Mouse (Mus musculus): Measurements from ENCODE around the gene Acap2. TPM values are rescaled to one million over a fixed set of nuclear protein-coding genes. Genes with fewer than 3 reads are reported as not detected.
A peak's percentile ranks its signal among the peaks of the same experiment; 100 is the strongest.

Gene Acap2
- total and polyA plus RNA-seq, 2 experiments = 4.4 to 12.7 TPM

DNA sequence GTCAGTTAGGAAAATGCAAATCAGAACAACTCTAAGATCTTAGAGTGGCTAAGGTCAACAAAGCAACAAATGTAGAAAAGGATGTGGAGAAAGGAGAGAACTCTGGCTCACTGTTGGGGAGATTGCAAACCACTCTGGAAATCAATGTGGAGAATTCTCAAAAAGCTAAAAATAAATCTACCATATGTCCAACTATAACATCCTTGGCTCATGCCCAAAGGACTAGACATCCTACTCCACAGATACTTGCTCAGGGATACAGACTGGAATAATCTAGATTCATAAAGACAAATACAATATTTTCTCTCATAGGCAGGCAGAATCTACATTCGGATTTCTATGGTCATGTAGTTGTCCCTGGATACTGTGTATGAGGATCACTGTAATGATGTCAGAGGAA, 3.2 kb upstream of the Acap2 start:
- H3K9ac ChIP-seq (ENCODE audit: low read depth, low read length) = no peak overlapping the region
- peaks cover 6% of the 10 kb centered on the region; the same call in 1 of the 2 replicates for H3K4me1 ChIP-seq (ENCODE audit: control insufficient read depth, insufficient read depth, low read length)
- H3K27ac ChIP-seq (replicated peaks; ENCODE audit: insufficient read depth, low read depth, low read length) = no peak overlapping the region
- H3K27me3 ChIP-seq (ENCODE audit: control insufficient read depth, insufficient read depth, low read length) = no peaks in the 10 kb centered on the region
- no peak for TF ChIP-seq CTCF (IDR thresholded peaks at IDR 0.05; ENCODE audit: low read depth, low read length)
- no peak for TF ChIP-seq POLR2A (IDR thresholded peaks at IDR 0.05; ENCODE audit: extremely low read depth, insufficient read depth, low read length)
- WGBS = 89% methylated on average over 1 of the region's 1 CpGs
- no peak overlapping the region for H3K4me3 ChIP-seq (ENCODE audit: insufficient read depth, low read depth, low read length)
- no peak for DNase-seq (ENCODE audit: extremely low read depth, low read depth, low spot score)
- H3K36me3 ChIP-seq (ENCODE audit: control insufficient read depth, insufficient read depth, low read length) = no peaks in the 10 kb centered on the region
- no peaks in the 10 kb centered on the region; the same call in 1 of the 2 replicates for H3K79me2 ChIP-seq (ENCODE audit: control insufficient read depth, insufficient read depth, low read length)

- H3K4me3 ChIP-seq (ENCODE audit: insufficient read depth, low read depth, low read length) = peak overlapping the region; percentile 25; the same call in 1 of the 2 replicates
- no peaks in the 10 kb centered on the region for H3K36me3 ChIP-seq (ENCODE audit: control insufficient read depth, insufficient read depth, low read length)
- H3K4me1 ChIP-seq (ENCODE audit: control insufficient read depth, insufficient read depth, low read length) = peaks cover 6% of the 10 kb centered on the region
- no peak for TF ChIP-seq CTCF (IDR thresholded peaks at IDR 0.05; ENCODE audit: low read depth, low read length)
- no peak for TF ChIP-seq POLR2A (IDR thresholded peaks at IDR 0.05; ENCODE audit: extremely low read depth, insufficient read depth, low read length)
- peak; percentile 96 for DNase-seq (ENCODE audit: extremely low read depth, low read depth, low spot score)
- peaks cover 12% of the 10 kb centered on the region; the same call in 1 of the 2 replicates for H3K79me2 ChIP-seq (ENCODE audit: control insufficient read depth, insufficient read depth, low read length)
- no peaks in the 10 kb centered on the region for H3K27me3 ChIP-seq (ENCODE audit: control insufficient read depth, insufficient read depth, low read length)
- no peak overlapping the region for H3K27ac ChIP-seq (replicated peaks; ENCODE audit: insufficient read depth, low read depth, low read length)
- no peak overlapping the region for H3K9ac ChIP-seq (ENCODE audit: low read depth, low read length)
- 23% methylated on average over 2 of the region's 2 CpGs for WGBS
Measured at GRCm38 (mm10) chr16:31201704-31202103, 659 bp upstream of the Acap2 start.

GRCm38 (mm10) chr16:31199926-31200789, 887 bp downstream of the Acap2 start:
- Histone ChIP-seq H3K27ac (replicated peaks; ENCODE audit: insufficient read depth, low read depth, low read length) (peak overlapping the region; percentile 81), H3K36me3 (ENCODE audit: control insufficient read depth, insufficient read depth, low read length) (no peaks in the 10 kb centered on the region), H3K4me1 (ENCODE audit: control insufficient read depth, insufficient read depth, low read length) (peaks cover 8% of the 10 kb centered on the region), H3K4me3 (ENCODE audit: insufficient read depth, low read depth, low read length) (peak overlapping the region; percentile 84), H3K27me3 (ENCODE audit: control insufficient read depth, insufficient read depth, low read length) (no peaks in the 10 kb centered on the region), H3K9ac (ENCODE audit: low read depth, low read length) (peak overlapping the region; percentile 94), H3K79me2 (ENCODE audit: control insufficient read depth, insufficient read depth, low read length) (peaks cover 19% of the 10 kb centered on the region; the same call in 1 of the 2 replicates)
- under 1% methylated on average over 52 of the region's 56 CpGs for WGBS
- TF ChIP-seq CTCF (IDR thresholded peaks at IDR 0.05; ENCODE audit: low read depth, low read length) (peak; percentile 62), POLR2A (IDR thresholded peaks at IDR 0.05; ENCODE audit: extremely low read depth, insufficient read depth, low read length) (no peak)
- peak; percentile 55 for DNase-seq (ENCODE audit: extremely low read depth, low read depth, low spot score)

- Histone ChIP-seq H3K27me3 (ENCODE audit: control insufficient read depth, insufficient read depth, low read length) (no peaks in the 10 kb centered on the region), H3K9ac (ENCODE audit: low read depth, low read length) (peak overlapping the region; percentile 94), H3K4me3 (ENCODE audit: insufficient read depth, low read depth, low read length) (peak overlapping the region; percentile 84), H3K79me2 (ENCODE audit: control insufficient read depth, insufficient read depth, low read length) (peaks cover 25% of the 10 kb centered on the region), H3K36me3 (ENCODE audit: control insufficient read depth, insufficient read depth, low read length) (no peaks in the 10 kb centered on the region), H3K27ac (replicated peaks; ENCODE audit: insufficient read depth, low read depth, low read length) (peak overlapping the region; percentile 81), H3K4me1 (ENCODE audit: control insufficient read depth, insufficient read depth, low read length) (peaks cover 11% of the 10 kb centered on the region)
- no peak for TF ChIP-seq POLR2A (IDR thresholded peaks at IDR 0.05; ENCODE audit: extremely low read depth, insufficient read depth, low read length)
- no peak for TF ChIP-seq CTCF (IDR thresholded peaks at IDR 0.05; ENCODE audit: low read depth, low read length)
- WGBS = 5% methylated on average over 14 of the region's 14 CpGs
- DNase-seq (ENCODE audit: extremely low read depth, low read depth, low spot score) = peak; percentile 33
Measured at GRCm38 (mm10) chr16:31199591-31199925, 1.5 kb downstream of the Acap2 start.

- H3K79me2 ChIP-seq (ENCODE audit: control insufficient read depth, insufficient read depth, low read length) = peaks cover 46% of the 10 kb centered on the region
- WGBS = 42% methylated on average over 3 of the region's 3 CpGs
- DNase-seq (ENCODE audit: extremely low read depth, low read depth, low spot score) = no peak
Measured at GRCm38 (mm10) chr16:31196971-31197370, 4.1 kb downstream of the Acap2 start.

DNA sequence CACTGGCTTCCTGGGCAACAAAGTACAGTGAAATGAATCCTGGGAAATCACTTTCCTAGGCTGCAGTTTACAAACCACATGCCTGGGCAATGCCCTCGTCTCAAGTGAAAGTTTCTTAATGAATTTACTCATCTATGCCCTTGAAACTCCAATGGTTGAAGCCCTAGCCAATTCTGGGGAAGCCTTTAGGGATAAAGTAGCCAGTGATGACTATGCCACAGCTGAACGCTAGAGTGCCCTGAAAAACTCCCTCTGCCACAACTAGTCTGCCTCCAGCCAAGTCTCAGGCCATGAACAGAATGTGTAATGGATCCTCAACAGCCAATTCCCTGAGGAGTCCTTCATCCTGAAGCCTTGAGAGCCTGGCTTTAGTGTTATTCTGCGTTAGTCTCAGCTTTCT, 8.5 kb downstream of the Acap2 start:
- H3K9ac ChIP-seq (ENCODE audit: low read depth, low read length) = no peak overlapping the region
- peaks cover 56% of the 10 kb centered on the region for H3K79me2 ChIP-seq (ENCODE audit: control insufficient read depth, insufficient read depth, low read length)
- WGBS = 61% methylated on average over 3 of the region's 3 CpGs
- TF ChIP-seq CTCF (IDR thresholded peaks at IDR 0.05; ENCODE audit: low read depth, low read length) = no peak
- TF ChIP-seq POLR2A (IDR thresholded peaks at IDR 0.05; ENCODE audit: extremely low read depth, insufficient read depth, low read length) = no peak
- peaks cover 14% of the 10 kb centered on the region for H3K4me1 ChIP-seq (ENCODE audit: control insufficient read depth, insufficient read depth, low read length)
- no peaks in the 10 kb centered on the region for H3K27me3 ChIP-seq (ENCODE audit: control insufficient read depth, insufficient read depth, low read length)
- H3K36me3 ChIP-seq (ENCODE audit: control insufficient read depth, insufficient read depth, low read length) = no peaks in the 10 kb centered on the region
- H3K27ac ChIP-seq (replicated peaks; ENCODE audit: insufficient read depth, low read depth, low read length) = no peak overlapping the region
- no peak for DNase-seq (ENCODE audit: extremely low read depth, low read depth, low spot score)
- no peak overlapping the region for H3K4me3 ChIP-seq (ENCODE audit: insufficient read depth, low read depth, low read length)

More at GRCm38 (mm10) chr16:31196971-31197370, 4.1 kb downstream of the Acap2 start:
- H3K9ac ChIP-seq (ENCODE audit: low read depth, low read length) = no peak overlapping the region
- no peaks in the 10 kb centered on the region for H3K36me3 ChIP-seq (ENCODE audit: control insufficient read depth, insufficient read depth, low read length)
- TF ChIP-seq POLR2A (IDR thresholded peaks at IDR 0.05; ENCODE audit: extremely low read depth, insufficient read depth, low read length) = no peak
- no peak for TF ChIP-seq CTCF (IDR thresholded peaks at IDR 0.05; ENCODE audit: low read depth, low read length)
- no peak overlapping the region for H3K4me3 ChIP-seq (ENCODE audit: insufficient read depth, low read depth, low read length)
- H3K27me3 ChIP-seq (ENCODE audit: control insufficient read depth, insufficient read depth, low read length) = no peaks in the 10 kb centered on the region
- no peak overlapping the region for H3K27ac ChIP-seq (replicated peaks; ENCODE audit: insufficient read depth, low read depth, low read length)
- peaks cover 14% of the 10 kb centered on the region for H3K4me1 ChIP-seq (ENCODE audit: control insufficient read depth, insufficient read depth, low read length)

All from liver, adult 2 months (tissue).